Mouse (Mus musculus): ENCODE measurements around the gene Ppp1r21. TPM values are rescaled to one million over a fixed set of nuclear protein-coding genes. Genes with fewer than 3 reads are reported as not detected.

The Ppp1r21 gene
- polyA plus RNA-seq, 1 experiment from 2014 or later: 23.8 TPM

- Histone ChIP-seq H3K4me2 (ENCODE audit: low read depth, low read length, severe bottlenecking) (no peak overlapping the region), H3K27ac (ENCODE audit: low read depth, low read length) (no peak overlapping the region), H3K36me3 (ENCODE audit: control insufficient read depth, insufficient read depth, low read length) (no peaks in the 10 kb centered on the region), H3K4me1 (replicated peaks; ENCODE audit: control insufficient read depth, insufficient read depth, low read length) (no peaks in the 10 kb centered on the region), H3K9ac (ENCODE audit: low read length) (no peak overlapping the region), H3K9me3 (ENCODE audit: control insufficient read depth, low read length) (no peaks in the 10 kb centered on the region), H3K4me3 (ENCODE audit: low read depth, low read length) (no peak overlapping the region), H3K27me3 (ENCODE audit: control insufficient read depth, insufficient read depth, low read length) (no peaks in the 10 kb centered on the region)
- ATAC-seq (replicated peaks; ENCODE audit: low FRiP score) (peak; percentile 18; the same call in 1 of the 2 replicates), DNase-seq (ENCODE audit: low spot score) (no peak)
- WGBS: 87% methylated on average over 11 of the region's 11 CpGs
Observed at GRCm38 (mm10) chr17:88570784-88571183, 40.9 kb downstream of the Ppp1r21 start.

- 78% methylated on average over 5 of the region's 5 CpGs for WGBS
- no peak for ATAC-seq (replicated peaks; ENCODE audit: low FRiP score)
Observed at GRCm38 (mm10) chr17:88574811-88575210, 44.9 kb downstream of the Ppp1r21 start.

GRCm38 (mm10) chr17:88578522-88579242 is 48.8 kb downstream of the Ppp1r21 start:
- no peaks in the 10 kb centered on the region for H3K36me3 ChIP-seq (ENCODE audit: control insufficient read depth, insufficient read depth, low read length)
- DNase-seq (ENCODE audit: low spot score): no peak
- no peak overlapping the region for H3K9ac ChIP-seq (ENCODE audit: low read length)

More at GRCm38 (mm10) chr17:88574811-88575210, 44.9 kb downstream of the Ppp1r21 start:
- H3K9me3 ChIP-seq (ENCODE audit: control insufficient read depth, low read length): no peaks in the 10 kb centered on the region
- H3K4me2 ChIP-seq (ENCODE audit: low read depth, low read length, severe bottlenecking): no peak overlapping the region
- H3K36me3 ChIP-seq (ENCODE audit: control insufficient read depth, insufficient read depth, low read length): no peaks in the 10 kb centered on the region
- no peaks in the 10 kb centered on the region for H3K4me1 ChIP-seq (replicated peaks; ENCODE audit: control insufficient read depth, insufficient read depth, low read length)
- no peaks in the 10 kb centered on the region for H3K27me3 ChIP-seq (ENCODE audit: control insufficient read depth, insufficient read depth, low read length)
- no peak overlapping the region for H3K4me3 ChIP-seq (ENCODE audit: low read depth, low read length)
- DNase-seq (ENCODE audit: low spot score): no peak
- H3K9ac ChIP-seq (ENCODE audit: low read length): no peak overlapping the region
- H3K27ac ChIP-seq (ENCODE audit: low read depth, low read length): no peak overlapping the region

GRCm38 (mm10) chr17:88580556-88580955 is 50.6 kb downstream of the Ppp1r21 start:
- H3K4me2 ChIP-seq (ENCODE audit: low read depth, low read length, severe bottlenecking): no peak overlapping the region
- WGBS: 87% methylated on average over 6 of the region's 6 CpGs
- ATAC-seq (replicated peaks; ENCODE audit: low FRiP score): no peak
- no peak overlapping the region for H3K9ac ChIP-seq (ENCODE audit: low read length)
- no peaks in the 10 kb centered on the region for H3K4me1 ChIP-seq (replicated peaks; ENCODE audit: control insufficient read depth, insufficient read depth, low read length)
- peaks cover 7% of the 10 kb centered on the region for H3K36me3 ChIP-seq (ENCODE audit: control insufficient read depth, insufficient read depth, low read length)
- H3K27ac ChIP-seq (ENCODE audit: low read depth, low read length): no peak overlapping the region
- no peak for DNase-seq (ENCODE audit: low spot score)
- H3K9me3 ChIP-seq (ENCODE audit: control insufficient read depth, low read length): no peaks in the 10 kb centered on the region
- H3K27me3 ChIP-seq (ENCODE audit: control insufficient read depth, insufficient read depth, low read length): no peaks in the 10 kb centered on the region
- H3K4me3 ChIP-seq (ENCODE audit: low read depth, low read length): no peak overlapping the region

More at GRCm38 (mm10) chr17:88578522-88579242, 48.8 kb downstream of the Ppp1r21 start:
- 93% methylated on average over 20 of the region's 20 CpGs for WGBS
- H3K4me1 ChIP-seq (replicated peaks; ENCODE audit: control insufficient read depth, insufficient read depth, low read length): no peaks in the 10 kb centered on the region
- H3K4me3 ChIP-seq (ENCODE audit: low read depth, low read length): no peak overlapping the region
- H3K4me2 ChIP-seq (ENCODE audit: low read depth, low read length, severe bottlenecking): no peak overlapping the region
- no peaks in the 10 kb centered on the region for H3K27me3 ChIP-seq (ENCODE audit: control insufficient read depth, insufficient read depth, low read length)
- no peak for ATAC-seq (replicated peaks; ENCODE audit: low FRiP score)
- no peak overlapping the region for H3K27ac ChIP-seq (ENCODE audit: low read depth, low read length)
- H3K9me3 ChIP-seq (ENCODE audit: control insufficient read depth, low read length): no peaks in the 10 kb centered on the region

GRCm38 (mm10) chr17:88581511-88582021 is 51.6 kb downstream of the Ppp1r21 start:
- no peak overlapping the region for H3K4me2 ChIP-seq (ENCODE audit: low read depth, low read length, severe bottlenecking)
- WGBS: 84% methylated on average over 6 of the region's 6 CpGs
- no peaks in the 10 kb centered on the region for H3K4me1 ChIP-seq (replicated peaks; ENCODE audit: control insufficient read depth, insufficient read depth, low read length)
- ATAC-seq (replicated peaks; ENCODE audit: low FRiP score) (no peak), DNase-seq (ENCODE audit: low spot score) (peak; percentile 6)
- no peak overlapping the region for H3K9ac ChIP-seq (ENCODE audit: low read length)
- H3K9me3 ChIP-seq (ENCODE audit: control insufficient read depth, low read length): no peaks in the 10 kb centered on the region
- no peaks in the 10 kb centered on the region for H3K27me3 ChIP-seq (ENCODE audit: control insufficient read depth, insufficient read depth, low read length)
- H3K36me3 ChIP-seq (ENCODE audit: control insufficient read depth, insufficient read depth, low read length): peaks cover 7% of the 10 kb centered on the region
- no peak overlapping the region for H3K4me3 ChIP-seq (ENCODE audit: low read depth, low read length)
- no peak overlapping the region for H3K27ac ChIP-seq (ENCODE audit: low read depth, low read length)

GRCm38 (mm10) chr17:88582999-88583398 is 53.1 kb downstream of the Ppp1r21 start:
- DNase-seq (ENCODE audit: low spot score) (no peak), ATAC-seq (replicated peaks; ENCODE audit: low FRiP score) (no peak)
- no peak overlapping the region for H3K4me2 ChIP-seq (ENCODE audit: low read depth, low read length, severe bottlenecking)
- no peaks in the 10 kb centered on the region for H3K4me1 ChIP-seq (replicated peaks; ENCODE audit: control insufficient read depth, insufficient read depth, low read length)
- no peaks in the 10 kb centered on the region for H3K27me3 ChIP-seq (ENCODE audit: control insufficient read depth, insufficient read depth, low read length)
- no peaks in the 10 kb centered on the region for H3K9me3 ChIP-seq (ENCODE audit: control insufficient read depth, low read length)
- no peak overlapping the region for H3K4me3 ChIP-seq (ENCODE audit: low read depth, low read length)
- no peak overlapping the region for H3K27ac ChIP-seq (ENCODE audit: low read depth, low read length)
- peaks cover 7% of the 10 kb centered on the region for H3K36me3 ChIP-seq (ENCODE audit: control insufficient read depth, insufficient read depth, low read length)
- H3K9ac ChIP-seq (ENCODE audit: low read length): no peak overlapping the region
- WGBS: 91% methylated on average over 11 of the region's 11 CpGs

- Histone ChIP-seq H3K4me1 (replicated peaks; ENCODE audit: control insufficient read depth, insufficient read depth, low read length) (no peaks in the 10 kb centered on the region), H3K27me3 (ENCODE audit: control insufficient read depth, insufficient read depth, low read length) (no peaks in the 10 kb centered on the region), H3K9ac (ENCODE audit: low read length) (no peak overlapping the region), H3K9me3 (ENCODE audit: control insufficient read depth, low read length) (no peaks in the 10 kb centered on the region), H3K4me2 (ENCODE audit: low read depth, low read length, severe bottlenecking) (no peak overlapping the region), H3K4me3 (ENCODE audit: low read depth, low read length) (no peak overlapping the region), H3K27ac (ENCODE audit: low read depth, low read length) (no peak overlapping the region), H3K36me3 (ENCODE audit: control insufficient read depth, insufficient read depth, low read length) (peaks cover 7% of the 10 kb centered on the region)
- ATAC-seq (replicated peaks; ENCODE audit: low FRiP score) (no peak), DNase-seq (ENCODE audit: low spot score) (no peak)
- WGBS: 89% methylated on average over 8 of the region's 8 CpGs
Observed at GRCm38 (mm10) chr17:88583411-88583810, 53.5 kb downstream of the Ppp1r21 start.

GRCm38 (mm10) chr17:88587371-88587770 is 57.5 kb downstream of the Ppp1r21 start:
- Histone ChIP-seq H3K4me3 (ENCODE audit: low read depth, low read length) (no peak overlapping the region), H3K9me3 (ENCODE audit: control insufficient read depth, low read length) (no peaks in the 10 kb centered on the region), H3K9ac (ENCODE audit: low read length) (no peak overlapping the region), H3K4me2 (ENCODE audit: low read depth, low read length, severe bottlenecking) (no peak overlapping the region), H3K36me3 (ENCODE audit: control insufficient read depth, insufficient read depth, low read length) (peaks cover 7% of the 10 kb centered on the region), H3K4me1 (replicated peaks; ENCODE audit: control insufficient read depth, insufficient read depth, low read length) (no peaks in the 10 kb centered on the region), H3K27ac (ENCODE audit: low read depth, low read length) (no peak overlapping the region), H3K27me3 (ENCODE audit: control insufficient read depth, insufficient read depth, low read length) (no peaks in the 10 kb centered on the region)
- ATAC-seq (replicated peaks; ENCODE audit: low FRiP score) (no peak), DNase-seq (ENCODE audit: low spot score) (no peak)
- 86% methylated on average over 15 of the region's 15 CpGs for WGBS

GRCm38 (mm10) chr17:88588228-88588627 is 58.3 kb downstream of the Ppp1r21 start:
- Histone ChIP-seq H3K4me1 (replicated peaks; ENCODE audit: control insufficient read depth, insufficient read depth, low read length) (no peaks in the 10 kb centered on the region), H3K4me2 (ENCODE audit: low read depth, low read length, severe bottlenecking) (no peak overlapping the region), H3K36me3 (ENCODE audit: control insufficient read depth, insufficient read depth, low read length) (peaks cover 7% of the 10 kb centered on the region), H3K9me3 (ENCODE audit: control insufficient read depth, low read length) (no peaks in the 10 kb centered on the region), H3K4me3 (ENCODE audit: low read depth, low read length) (no peak overlapping the region), H3K9ac (ENCODE audit: low read length) (no peak overlapping the region), H3K27ac (ENCODE audit: low read depth, low read length) (no peak overlapping the region), H3K27me3 (ENCODE audit: control insufficient read depth, insufficient read depth, low read length) (no peaks in the 10 kb centered on the region)
- DNase-seq (ENCODE audit: low spot score) (no peak), ATAC-seq (replicated peaks; ENCODE audit: low FRiP score) (no peak)
- WGBS: 93% methylated on average over 8 of the region's 8 CpGs

Measured in forebrain, embryonic 11.5 days (tissue).